Mouse (Mus musculus) gastrocnemius, postnatal 36 days (tissue): ENCODE measurements around the gene Men1. TPM values are rescaled to one million over a fixed set of nuclear protein-coding genes. Genes with fewer than 3 reads are reported as not detected.
"Not testable (repeated sequence)": the region's sequence is repeated elsewhere in the genome, so short reads cannot be mapped to it uniquely, and the experiment has no call there.

Experiments
- DNase-seq, 2 experiments: peaks; one replicate each; pipeline ENCODE4 v3.0.0; 2022
- intact Hi-C: fragments of 180-260 bp; cut with DNase I; formaldehyde crosslinking; loops from one replicate; pipeline ENCODE4 v1.15.1; 2025
- total RNA-seq, 2 experiments: library from RNA; stranded (reverse); gene quantifications; 2 replicates each; pipeline ENCODE4 v1.2.3; 2021

Men1 gene
- total RNA-seq, 2 experiments from 2014 or later: 6.2 to 7.0 TPM

GRCm38 (mm10) chr19:6303831-6304230 lies 30.9 kb upstream of the Men1 start:
- no peak for DNase-seq
- intact Hi-C loops: loop anchor here (1.0 kb wide), 1 partner anchor 36 kb away; no protein-coding TSS in a partner anchor

- DNase-seq: peak; percentile 80 to 95
- intact Hi-C loops: loop anchor here (1.0 to 5.0 kb wide), 2 partner anchors 37 to 168 kb away; no protein-coding TSS in a partner anchor
Observed at GRCm38 (mm10) chr19:6304787-6305516, 29.8 kb upstream of the Men1 start.

- no peak for DNase-seq
- intact Hi-C loops: loop anchor here (5.0 kb wide), 1 partner anchor 168 kb away; no protein-coding TSS in a partner anchor
Observed at GRCm38 (mm10) chr19:6305517-6306115, 29.2 kb upstream of the Men1 start.

GRCm38 (mm10) chr19:6306137-6306551 lies 28.6 kb upstream of the Men1 start, which contains the start of gene Cdc42bpg:
Cdc42bpg (plus strand) TSS chr19:6306456.
- intact Hi-C loops: loop anchor here (5.0 kb wide), 1 partner anchor 169 kb away; no protein-coding TSS in a partner anchor
- peak; percentile 76 to 77 for DNase-seq

GRCm38 (mm10) chr19:6306586-6306985 lies 28.2 kb upstream of the Men1 start:
- intact Hi-C loops: loop anchor here (5.0 kb wide), 1 partner anchor 169 kb away; no protein-coding TSS in a partner anchor
- DNase-seq: peak; percentile 58 to 63

GRCm38 (mm10) chr19:6307733-6308531 lies 26.8 kb upstream of the Men1 start:
- intact Hi-C loops: loop anchor here (5.0 kb wide), 1 partner anchor 171 kb away; no protein-coding TSS in a partner anchor

GRCm38 (mm10) chr19:6310181-6310580 lies 24.6 kb upstream of the Men1 start:
- intact Hi-C loops: no loop called here
- no peak for DNase-seq

More at GRCm38 (mm10) chr19:6307733-6308531, 26.8 kb upstream of the Men1 start:
- no peak for DNase-seq

GRCm38 (mm10) chr19:6311783-6312182 lies 23.0 kb upstream of the Men1 start:
- intact Hi-C loops, DNase-seq: not testable (repeated sequence)

- intact Hi-C loops: no loop called here
- no peak for DNase-seq
Observed at GRCm38 (mm10) chr19:6313796-6314195, 21.0 kb upstream of the Men1 start.

- no peak for DNase-seq
- intact Hi-C loops: no loop called here
Observed at GRCm38 (mm10) chr19:6314513-6314912, 20.3 kb upstream of the Men1 start.

- DNase-seq: no peak
- intact Hi-C loops: no loop called here
Observed at GRCm38 (mm10) chr19:6315573-6315972, 19.2 kb upstream of the Men1 start.

- intact Hi-C loops: no loop called here
Observed at GRCm38 (mm10) chr19:6318145-6318544, 16.6 kb upstream of the Men1 start.

GRCm38 (mm10) chr19:6321358-6321757 lies 13.4 kb upstream of the Men1 start:
- intact Hi-C loops: no loop called here
- no peak for DNase-seq

More at GRCm38 (mm10) chr19:6318145-6318544, 16.6 kb upstream of the Men1 start:
- no peak for DNase-seq

GRCm38 (mm10) chr19:6321786-6322621 lies 12.8 kb upstream of the Men1 start:
- DNase-seq: peak in 1 of 2 experiments; percentile 29
- intact Hi-C loops: no loop called here

GRCm38 (mm10) chr19:6324751-6325150 lies 10.0 kb upstream of the Men1 start:
- DNase-seq: no peak
- intact Hi-C loops: no loop called here

- DNase-seq: no peak
- intact Hi-C loops: loop anchor here (2.0 kb wide), 1 partner anchor 66 kb away; no protein-coding TSS in a partner anchor
Observed at GRCm38 (mm10) chr19:6331178-6331577, 3.6 kb upstream of the Men1 start.

- peak in 1 of 2 experiments; percentile 50 for DNase-seq
- intact Hi-C loops: loop anchor here (2.0 kb wide), 1 partner anchor 67 kb away; no protein-coding TSS in a partner anchor
Observed at GRCm38 (mm10) chr19:6331719-6332516, 2.9 kb upstream of the Men1 start.

- DNase-seq: no peak
- intact Hi-C loops: no loop called here
Observed at GRCm38 (mm10) chr19:6333761-6334595, 801 bp upstream of the Men1 start.
